Mouse (Mus musculus) spleen, adult 2 months (tissue): ENCODE measurements at regions not wholly inside any gene's neighbourhood (a gene's known extent, or its start where the extent isn't known, plus 50 kb on each side); places are given as distances from the start of the nearest gene placed in this dataset.

Experiments used
- CTCF ChIP-seq: fragments of 200-500 bp; IDR thresholded peaks from 2 replicates; pipeline ENCODE4 v1.5.1; 2011; ENCODE audit warnings: mild to moderate bottlenecking, inconsistent platforms; ENCODE audit not compliant: insufficient read depth, insufficient read length, insufficient replicate concordance; ENCODE audit errors: extremely low read depth
- POLR2A ChIP-seq: fragments of 200-500 bp; IDR thresholded peaks from 2 replicates; pipeline ENCODE4 v1.6.1; 2011; ENCODE audit warnings: low read depth, low read length, inconsistent platforms

DNA sequence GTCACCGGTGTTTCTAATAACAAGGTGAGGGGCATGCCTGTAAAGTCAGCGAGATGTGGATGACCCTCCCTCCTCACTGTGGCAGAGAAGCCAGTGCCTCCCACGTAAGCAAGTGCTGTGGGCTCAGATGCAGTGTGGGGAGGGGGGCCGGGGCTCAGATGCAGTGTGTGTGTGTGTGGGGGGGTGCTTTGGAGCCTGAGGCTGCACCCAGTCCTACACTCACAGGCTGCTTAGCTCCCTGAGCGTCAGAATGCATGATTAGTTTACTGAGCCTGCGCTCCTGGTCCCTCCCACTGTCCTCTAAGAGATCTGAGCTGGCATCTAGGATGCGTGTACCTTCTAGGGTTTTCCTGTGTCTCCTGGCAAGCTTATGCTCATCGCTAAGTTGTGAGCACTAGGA lies 170.9 kb downstream of the Shq1 start:
- no peak for TF ChIP-seq CTCF
- TF ChIP-seq POLR2A = no peak
